Mouse (Mus musculus): ENCODE measurements at regions not wholly inside any gene's neighbourhood (a gene's known extent, or its start where the extent isn't known, plus 50 kb on each side); places are given as distances from the start of the nearest gene placed in this dataset.

DNA sequence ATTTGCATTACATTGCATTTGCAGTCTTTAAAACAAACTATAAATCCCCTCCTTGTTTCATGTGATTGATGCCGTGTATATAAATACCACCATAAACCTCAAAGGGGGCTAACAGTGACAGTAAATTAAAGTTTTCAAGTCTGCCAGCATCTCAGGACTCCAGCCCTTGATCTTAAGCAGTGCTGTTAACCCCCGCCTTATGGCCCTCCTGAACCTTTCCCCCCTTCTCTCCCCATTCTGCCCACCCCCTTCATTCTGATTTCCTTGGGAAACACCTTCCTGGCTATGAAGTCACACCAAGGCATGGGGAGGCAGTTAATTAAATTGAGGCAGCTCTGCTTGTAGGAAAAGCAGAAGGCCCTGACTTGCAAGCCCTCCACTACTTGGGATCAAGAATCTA is 302.5 kb upstream of the Nr2f2 start:
- intact Hi-C loops (cut with DNase I) = no loop called here
- no peak for DNase-seq

DNA sequence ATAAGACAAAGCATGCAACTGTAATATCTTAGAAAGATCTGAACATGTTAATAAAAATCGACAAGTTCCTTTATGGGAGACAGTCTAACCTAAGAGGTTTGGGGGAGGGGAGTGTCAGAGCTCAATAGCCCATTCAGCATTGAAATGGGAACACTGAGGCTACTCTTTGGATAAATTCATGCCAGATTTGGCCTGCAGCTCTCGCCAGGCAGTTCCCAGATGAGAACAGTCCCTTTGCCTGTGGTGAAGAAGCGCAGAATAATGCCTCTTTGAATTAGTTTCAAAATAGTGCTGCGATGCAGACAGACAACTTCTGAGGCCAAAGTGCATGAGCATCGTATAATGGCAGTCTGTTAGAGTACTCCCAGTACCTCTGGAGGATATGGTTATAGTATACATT is 293.6 kb upstream of the Nr2f2 start:
- peak; percentile 17 for DNase-seq
- intact Hi-C loops (cut with DNase I) = no loop called here

DNA sequence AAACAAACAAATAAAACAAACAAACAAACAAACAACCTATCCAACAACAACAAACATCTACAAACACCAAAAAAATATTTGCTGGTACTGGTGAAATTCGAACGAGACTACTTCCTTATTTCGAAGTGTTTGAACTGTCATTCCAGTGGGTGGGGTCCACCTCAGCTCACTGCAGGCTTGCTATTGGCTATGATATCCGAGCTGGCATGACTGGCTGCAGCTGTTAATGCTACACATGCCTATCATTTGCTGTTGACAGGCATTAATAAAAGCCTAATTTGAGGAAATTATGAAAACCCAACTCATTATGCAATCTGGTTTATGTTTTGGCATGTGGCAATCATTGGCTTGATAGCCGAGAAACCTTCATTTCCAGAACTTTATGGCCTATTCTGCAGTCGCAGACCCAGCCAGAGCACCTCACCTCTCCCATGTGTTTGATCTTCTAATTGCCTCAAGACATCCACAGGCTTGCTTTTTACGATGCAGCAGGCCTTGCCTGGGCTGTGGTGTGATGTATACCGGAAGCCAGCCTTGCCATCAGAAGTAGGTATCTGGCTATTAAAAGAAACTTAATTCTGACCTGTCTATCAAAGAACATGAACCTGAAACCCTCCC is 283.3 kb upstream of the Nr2f2 start:
- intact Hi-C loops (cut with DNase I) = no loop called here
- no peak for DNase-seq

- intact Hi-C loops (cut with DNase I) = no loop called here
These were observed 280.3 kb upstream of the Nr2f2 start for GRCm38 (mm10) chr7:70646801-70647200.

DNA sequence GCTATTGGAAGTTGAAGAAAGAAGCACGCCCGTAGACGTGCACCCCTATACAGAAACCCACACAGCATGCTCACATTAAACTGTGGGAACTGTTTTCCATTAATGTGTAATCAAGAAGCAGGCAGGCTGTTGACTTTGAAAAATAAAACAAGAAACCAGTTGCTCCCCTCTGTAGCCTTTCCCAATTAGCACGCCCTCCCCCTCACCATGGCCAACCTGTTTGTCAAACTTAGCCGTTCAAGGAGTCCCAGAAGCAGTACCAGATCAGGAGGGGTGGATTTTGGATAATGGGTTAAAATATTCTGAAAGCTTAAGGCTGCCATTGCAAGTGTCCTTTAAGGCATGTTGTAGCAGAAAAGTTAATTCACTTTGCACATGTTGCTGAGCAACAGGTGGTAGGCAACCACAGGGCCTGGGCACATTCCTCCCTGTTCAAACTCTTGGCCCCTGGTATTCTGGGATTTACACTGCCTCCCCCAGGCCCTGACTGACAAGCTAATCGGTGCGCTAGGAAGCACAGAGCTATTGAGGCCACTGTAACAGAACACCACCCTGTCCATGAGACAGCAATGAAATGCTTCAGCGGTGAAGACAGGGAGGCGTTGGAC is 277.3 kb upstream of the Nr2f2 start:
- intact Hi-C loops (cut with DNase I) = no loop called here
- DNase-seq = no peak

More at GRCm38 (mm10) chr7:70646801-70647200, 280.3 kb upstream of the Nr2f2 start:
- DNase-seq = no peak

- intact Hi-C loops (cut with DNase I) = no loop called here
- DNase-seq = no peak
These were observed 276.5 kb upstream of the Nr2f2 start for GRCm38 (mm10) chr7:70643055-70643454.

GRCm38 (mm10) chr7:70641217-70641616 is 274.7 kb upstream of the Nr2f2 start:
- intact Hi-C loops (cut with DNase I) = no loop called here
- no peak for DNase-seq

DNA sequence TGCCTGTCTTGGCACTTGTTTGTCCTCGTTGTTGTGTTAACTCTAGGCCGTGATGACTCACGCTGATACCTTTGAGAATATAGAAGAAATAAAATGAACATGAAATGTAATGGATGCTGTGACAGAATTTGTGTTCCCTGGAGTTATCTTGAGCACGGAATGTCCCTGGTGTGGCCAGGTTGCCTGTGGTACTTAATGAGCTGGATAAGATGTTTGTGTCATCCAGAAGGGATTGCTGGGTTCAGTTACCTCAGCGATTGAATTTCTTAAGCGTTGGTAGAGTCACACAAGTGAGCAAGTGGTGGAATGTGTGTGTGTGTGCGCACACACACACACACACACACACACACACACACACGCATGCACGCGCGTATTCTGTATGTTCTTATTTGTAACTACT is 274.0 kb upstream of the Nr2f2 start:
- intact Hi-C loops (cut with DNase I) = no loop called here
- DNase-seq = no peak

- DNase-seq = no peak
- intact Hi-C loops (cut with DNase I) = no loop called here
These were observed 271.6 kb upstream of the Nr2f2 start for GRCm38 (mm10) chr7:70638161-70638560.

DNA sequence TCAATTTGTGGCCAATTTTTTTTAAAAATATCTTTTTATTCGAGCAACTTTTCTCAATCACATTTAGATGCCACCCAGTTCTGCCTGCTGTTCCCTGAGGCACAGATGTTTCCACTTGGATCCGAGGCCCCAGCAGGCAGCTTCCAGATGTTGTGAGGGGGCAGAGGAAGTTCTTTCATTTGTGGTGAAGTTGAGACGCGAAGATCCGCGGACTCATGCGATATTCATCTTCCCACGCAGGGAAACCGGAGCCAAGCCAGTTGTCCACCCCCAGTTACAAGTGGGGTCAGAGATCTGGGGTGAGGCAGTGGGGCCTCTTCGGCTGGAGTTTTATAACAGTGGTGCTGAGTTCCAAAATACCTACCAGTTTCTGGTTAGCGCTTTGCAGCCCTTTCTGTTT is 267.5 kb upstream of the Nr2f2 start:
- no peak for DNase-seq
- intact Hi-C loops (cut with DNase I) = no loop called here

- DNase-seq = peak; percentile 36
- intact Hi-C loops (cut with DNase I) = no loop called here
These were observed 267.0 kb upstream of the Nr2f2 start for GRCm38 (mm10) chr7:70633577-70633976.

DNA sequence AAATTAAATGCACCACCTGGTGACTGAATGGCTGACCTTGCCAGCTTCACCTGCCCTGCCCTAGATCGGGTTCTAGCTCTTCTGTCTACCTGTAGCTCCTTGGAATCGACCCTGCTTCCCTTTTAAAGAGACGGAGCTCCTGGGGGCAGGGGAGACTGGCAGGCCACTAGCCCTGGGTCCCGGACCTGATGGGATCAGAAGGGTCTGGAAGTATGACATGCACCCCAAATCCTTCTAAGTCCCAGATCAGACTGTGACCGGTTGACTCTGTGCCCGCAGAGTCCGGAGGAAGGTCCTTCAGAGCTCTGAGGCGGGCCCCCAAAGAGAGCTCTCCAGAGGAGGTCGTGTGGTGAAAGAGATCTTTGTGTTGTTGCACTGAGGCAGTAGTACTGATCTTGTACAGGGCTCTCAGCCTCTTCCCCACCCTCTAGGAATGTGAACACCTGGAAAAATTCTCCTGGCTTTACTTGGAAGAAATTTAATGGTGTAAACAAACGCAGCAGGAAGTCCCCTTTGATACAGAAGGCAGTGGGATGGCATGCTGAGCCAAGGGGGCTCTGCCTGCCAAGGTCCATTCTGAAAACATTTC is 259.2 kb upstream of the Nr2f2 start:
- intact Hi-C loops (cut with DNase I) = no loop called here
- DNase-seq = no peak

DNA sequence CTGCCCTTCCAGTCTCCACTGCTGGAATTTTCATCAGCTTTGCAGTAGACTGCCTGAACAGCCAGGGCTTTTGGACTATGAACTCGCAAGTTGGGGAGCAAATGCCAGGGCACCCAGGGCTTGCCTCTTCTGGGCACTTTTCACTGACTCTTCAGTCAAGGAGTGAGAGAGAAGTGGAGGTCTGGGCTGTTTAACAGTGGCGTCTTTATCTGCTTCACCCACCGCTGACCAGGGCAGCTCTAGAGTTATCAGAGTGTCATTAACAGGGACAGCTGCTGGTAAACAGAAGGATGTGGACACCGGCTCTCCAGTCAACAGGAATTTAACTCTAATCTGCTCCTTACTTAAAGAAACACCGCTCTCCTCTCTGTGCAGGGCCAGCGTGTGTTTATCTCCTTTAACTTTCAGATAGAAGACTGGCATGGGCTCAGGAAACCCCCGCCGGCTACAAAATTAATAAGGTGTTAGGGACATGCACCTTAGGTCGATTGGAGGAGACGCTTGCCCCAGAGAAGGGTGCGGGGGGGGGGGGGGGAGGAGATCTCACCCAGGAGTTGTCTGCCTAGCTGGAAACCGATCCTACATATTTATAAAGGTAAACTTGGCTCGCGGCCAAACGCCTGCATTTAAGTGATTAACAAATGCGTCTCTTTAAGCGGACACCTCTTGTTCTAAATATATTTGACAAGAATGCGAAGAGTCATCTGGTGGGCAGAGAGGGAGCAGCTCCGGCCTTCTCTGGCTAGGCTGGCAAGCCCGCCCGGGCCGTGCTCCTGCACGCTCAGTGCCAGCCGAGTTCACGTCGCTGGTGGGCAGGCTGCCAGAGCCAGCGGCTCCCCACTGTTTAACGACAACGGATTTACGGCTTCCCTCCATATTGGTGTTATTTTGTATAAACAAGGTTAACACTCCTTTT is 258.4 kb upstream of the Nr2f2 start:
- intact Hi-C loops (cut with DNase I) = no loop called here
- DNase-seq = peak; percentile 74

DNA sequence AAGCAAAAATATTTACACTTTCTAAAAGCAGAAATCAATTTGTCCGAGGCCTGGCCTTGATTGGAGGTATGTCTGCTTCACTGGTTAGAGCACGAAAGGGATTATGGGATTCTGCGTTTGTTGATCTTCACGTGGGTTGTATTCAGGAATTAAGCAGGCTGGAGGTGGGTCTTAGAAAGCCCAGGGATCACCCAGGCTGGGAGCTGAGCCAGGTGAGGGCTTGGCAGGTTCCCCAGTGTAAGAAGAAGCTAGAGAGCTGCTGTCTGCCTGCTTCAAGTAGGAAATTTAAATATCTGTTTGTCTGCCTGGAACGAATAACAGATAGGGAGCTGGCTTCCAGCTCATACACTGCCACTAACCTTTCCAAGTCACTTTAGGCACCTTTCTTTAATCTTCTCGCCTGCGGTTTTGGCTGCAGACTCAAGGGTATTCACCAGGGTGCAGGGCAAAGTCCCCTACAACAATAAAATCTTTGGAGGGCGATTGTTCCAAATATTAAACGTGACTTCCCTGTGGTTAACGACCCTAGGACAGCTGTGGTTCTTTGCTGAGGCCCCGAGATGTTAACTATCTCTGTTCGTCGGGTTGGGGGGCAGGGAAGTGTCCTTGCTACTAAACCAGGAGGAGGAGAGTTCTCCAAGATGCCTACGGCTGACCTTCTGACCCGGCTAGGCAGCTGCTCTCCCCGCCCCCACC is 257.6 kb upstream of the Nr2f2 start:
- peak; percentile 46 for DNase-seq
- intact Hi-C loops (cut with DNase I) = no loop called here

GRCm38 (mm10) chr7:70619400-70619799 is 252.9 kb upstream of the Nr2f2 start:
- DNase-seq = no peak
- intact Hi-C loops (cut with DNase I) = no loop called here

DNA sequence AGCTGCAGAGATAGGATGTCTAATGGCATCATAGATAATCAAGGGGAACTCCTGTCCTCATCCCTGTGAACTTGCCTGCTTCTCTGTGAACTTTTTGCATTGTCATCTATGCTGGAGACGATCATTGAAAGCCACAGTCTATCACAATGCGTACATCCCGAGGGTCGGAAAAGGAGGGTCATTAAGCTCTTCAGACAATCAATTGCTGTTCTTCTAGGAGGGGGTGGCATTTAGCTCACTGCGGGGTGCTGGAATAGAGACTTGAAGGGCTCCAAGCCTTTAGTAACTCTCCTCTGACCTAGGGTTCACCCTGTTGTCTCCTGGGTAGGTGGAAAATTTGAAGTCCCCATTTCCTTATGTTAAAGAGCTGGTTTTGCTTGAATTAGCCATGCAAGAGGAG is 251.7 kb upstream of the Nr2f2 start:
- intact Hi-C loops (cut with DNase I) = no loop called here
- no peak for DNase-seq

DNA sequence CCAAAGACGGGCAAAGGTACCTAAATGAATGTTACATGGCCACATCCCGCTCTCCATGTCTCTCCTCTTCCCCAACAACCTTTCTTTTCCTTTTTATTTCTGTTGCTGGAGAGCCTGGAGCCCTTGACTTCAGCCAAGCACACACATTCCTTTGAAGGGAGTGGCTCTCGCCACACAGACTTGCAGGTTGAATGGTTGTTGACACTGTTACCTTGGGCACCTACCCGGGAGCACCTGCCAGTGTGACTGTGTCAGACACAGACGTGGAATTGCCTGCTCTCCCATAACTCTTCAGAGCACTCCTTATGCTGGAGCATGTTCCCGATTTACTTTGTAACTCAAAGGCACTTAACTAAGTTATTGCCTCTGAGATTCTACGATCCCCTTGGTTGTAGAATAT is 240.0 kb upstream of the Nr2f2 start:
- intact Hi-C loops (cut with DNase I) = no loop called here
- DNase-seq = no peak

GRCm38 (mm10) chr7:70604471-70605174 is 238.1 kb upstream of the Nr2f2 start:
- DNase-seq = no peak
- intact Hi-C loops (cut with DNase I) = no loop called here

GRCm38 (mm10) chr7:70593027-70593426 is 226.5 kb upstream of the Nr2f2 start:
- intact Hi-C loops (cut with DNase I) = no loop called here
- no peak for DNase-seq

All from left cerebral cortex, postnatal 4 days (tissue).